Mouse (Mus musculus): Measurements from ENCODE around the gene B4galnt2.

GRCm38 (mm10) chr11:95833006-95833570 is 81.6 kb downstream of the B4galnt2 start:
- TF ChIP-seq MYOG (IDR thresholded peaks at IDR 0.05; ENCODE audit: control insufficient read depth in 1 of 3, insufficient read depth in 1 of 3, insufficient read length in 2 of 3, low read depth in 2 of 3) (no peak), TCF3 (IDR thresholded peaks at IDR 0.05; ENCODE audit: insufficient read length, low read depth) (no peak), USF1 (IDR thresholded peaks at IDR 0.05; ENCODE audit: low read depth) (no peak), POLR2A (IDR thresholded peaks at IDR 0.05; ENCODE audit: insufficient read length, low read depth) (no peak), SRF (IDR thresholded peaks at IDR 0.05; ENCODE audit: control insufficient read depth, insufficient read length, low read depth) (no peak), POLR2AphosphoS2 (IDR thresholded peaks at IDR 0.05; ENCODE audit: insufficient read length, low read depth) (no peak), MAX (IDR thresholded peaks at IDR 0.05; ENCODE audit: low read depth) (no peak), E2F4 (IDR thresholded peaks at IDR 0.05; ENCODE audit: insufficient read depth) (no peak), MYOD1 (IDR thresholded peaks at IDR 0.05; ENCODE audit: control insufficient read depth in 1 of 3, insufficient read length in 2 of 3, low read depth in 2 of 3) (no peak), REST (IDR thresholded peaks at IDR 0.05; ENCODE audit: insufficient read depth, insufficient read length) (no peak), TCF12 (IDR thresholded peaks at IDR 0.05; ENCODE audit: insufficient read depth, poor library complexity, severe bottlenecking) (no peak), CEBPB (IDR thresholded peaks at IDR 0.05; ENCODE audit: insufficient read depth, poor library complexity, severe bottlenecking) (no peak)

Measured in myocyte (in vitro differentiated cells).